Mouse (Mus musculus) stomach, postnatal 0 days (tissue): ENCODE data around the gene Rassf2. TPM values are rescaled to one million over a fixed set of nuclear protein-coding genes. Genes with fewer than 3 reads are reported as not detected.

Experiments
- ATAC-seq: fragments of 200-750 bp; cut with Nextera tagmentation; 2 replicates; pipeline ENCODE4 v1.8.0; 2017; ENCODE audit not compliant: low FRiP score, low TSS enrichment
- DNase-seq: peaks from one replicate; pipeline ENCODE4 v3.0.0-alpha.2; 2016; ENCODE audit warnings: low spot score
- H3K27ac ChIP-seq: fragments of 300-500 bp; sonication (generic); replicated peaks from 2 replicates; pipeline ENCODE4 v1.5.1; 2014; ENCODE audit warnings: mild to moderate bottlenecking, control low read depth
- H3K27me3 ChIP-seq: fragments of 300-500 bp; sonication (generic); 2 replicates; pipeline ENCODE4 v1.6.1; 2014; ENCODE audit warnings: low read length; ENCODE audit not compliant: control insufficient read depth, insufficient read depth
- H3K36me3 ChIP-seq: fragments of 300-500 bp; sonication (generic); 2 replicates; pipeline ENCODE4 v1.6.1; 2014; ENCODE audit warnings: low read length, mixed read lengths; ENCODE audit not compliant: control insufficient read depth, insufficient read depth
- H3K4me1 ChIP-seq: fragments of 300-500 bp; sonication (generic); replicated peaks from 2 replicates; pipeline ENCODE4 v1.6.1; 2014; ENCODE audit warnings: antibody characterized with exemption; ENCODE audit not compliant: control insufficient read depth, insufficient read depth
- H3K4me2 ChIP-seq: fragments of 300-500 bp; sonication (generic); replicated peaks from 2 replicates; pipeline ENCODE4 v1.6.1; 2014; ENCODE audit warnings: low read depth, mild to moderate bottlenecking, control low read depth, moderate library complexity
- H3K4me3 ChIP-seq: fragments of 300-500 bp; sonication (generic); 2 replicates; pipeline ENCODE4 v1.5.1; 2014; ENCODE audit warnings: low read depth, low read length, control low read depth
- H3K9ac ChIP-seq: fragments of 300-500 bp; sonication (generic); 2 replicates; pipeline ENCODE4 v1.6.1; 2014; ENCODE audit warnings: mild to moderate bottlenecking, low read length, control low read depth, mixed read lengths
- H3K9me3 ChIP-seq: fragments of 300-500 bp; sonication (generic); 2 replicates; pipeline ENCODE4 v1.6.1; 2016; ENCODE audit warnings: low read length; ENCODE audit not compliant: control insufficient read depth
- CTCF ChIP-seq: IDR thresholded peaks from 2 replicates; pipeline ENCODE4 v1.5.1; 2016; ENCODE audit warnings: antibody characterized with exemption, low read depth, mild to moderate bottlenecking, moderate library complexity
- EP300 ChIP-seq: optimal IDR thresholded peaks from 2 replicates; pipeline ENCODE3; 2016; ENCODE audit warnings: antibody characterized with exemption
- WGBS: fragments of 180-500 bp; shearing (Covaris S2); extraction: QIAGEN DNeasy Blood & Tissue Kit; methylation state at CpG from one replicate; pipeline ENCODE4 v1.1.7; 2014; 5-methylcytosine and 5-hydroxymethylcytosine counted together
- polyA plus RNA-seq: library from polyadenylated mRNA; unstranded; fragments of >200 nt; fragmentation: Nextera tagmentation; extraction: Ambion mirVana; gene quantifications from 2 replicates; pipeline ENCODE4 v1.2.1, GENCODE M21; 2015

Rassf2 gene
- polyA plus RNA-seq, 1 experiment from 2014 or later: 4.6 TPM

- H3K36me3 ChIP-seq: no peaks in the 10 kb centered on the region
- no peak overlapping the region for H3K4me2 ChIP-seq
- H3K4me3 ChIP-seq: no peak overlapping the region
- ATAC-seq: no peak
- no peaks in the 10 kb centered on the region for H3K9me3 ChIP-seq
- H3K27ac ChIP-seq: no peak overlapping the region
- peak; percentile 53 for DNase-seq
- TF ChIP-seq EP300 (no peak), CTCF (peak; percentile 84)
- 41% methylated on average over 9 of the region's 9 CpGs for WGBS
- no peak overlapping the region for H3K9ac ChIP-seq
- H3K4me1 ChIP-seq: no peaks in the 10 kb centered on the region
- no peaks in the 10 kb centered on the region for H3K27me3 ChIP-seq
Observed at GRCm38 (mm10) chr2:131949767-131950597, 80.1 kb downstream of the Rassf2 start.

- ATAC-seq (no peak), DNase-seq (no peak)
- Histone ChIP-seq H3K9ac (no peak overlapping the region), H3K4me2 (no peak overlapping the region), H3K4me3 (no peak overlapping the region), H3K27ac (no peak overlapping the region), H3K9me3 (no peaks in the 10 kb centered on the region), H3K4me1 (no peaks in the 10 kb centered on the region), H3K27me3 (no peaks in the 10 kb centered on the region), H3K36me3 (no peaks in the 10 kb centered on the region)
- WGBS: 63% methylated on average over 11 of the region's 11 CpGs
- no peak for TF ChIP-seq EP300
- no peak for TF ChIP-seq CTCF
Observed at GRCm38 (mm10) chr2:131948916-131949639, 81.0 kb downstream of the Rassf2 start.

- 62% methylated on average over 3 of the region's 3 CpGs for WGBS
- no peak for DNase-seq
- Histone ChIP-seq H3K9ac (no peak overlapping the region), H3K4me1 (no peaks in the 10 kb centered on the region), H3K4me2 (no peak overlapping the region), H3K27ac (no peak overlapping the region), H3K36me3 (no peaks in the 10 kb centered on the region), H3K27me3 (no peaks in the 10 kb centered on the region), H3K4me3 (no peak overlapping the region), H3K9me3 (no peaks in the 10 kb centered on the region)
- TF ChIP-seq CTCF (no peak), EP300 (no peak)
- no peak for ATAC-seq
Observed at GRCm38 (mm10) chr2:131948156-131948555, 81.9 kb downstream of the Rassf2 start.

GRCm38 (mm10) chr2:131946351-131946750 lies 83.7 kb downstream of the Rassf2 start:
- TF ChIP-seq EP300 (no peak), CTCF (no peak)

GRCm38 (mm10) chr2:131945765-131946164 lies 84.3 kb downstream of the Rassf2 start:
- H3K36me3 ChIP-seq: no peaks in the 10 kb centered on the region
- 76% methylated on average over 6 of the region's 6 CpGs for WGBS
- no peaks in the 10 kb centered on the region for H3K4me1 ChIP-seq
- no peak overlapping the region for H3K4me2 ChIP-seq
- no peak for DNase-seq
- no peak for ATAC-seq
- no peak overlapping the region for H3K4me3 ChIP-seq
- 0 out of 2 replicates have a peak overlapping the region, but pooled peaks have one; percentile 8 for H3K27ac ChIP-seq
- TF ChIP-seq EP300: no peak
- TF ChIP-seq CTCF: no peak
- H3K9me3 ChIP-seq: no peaks in the 10 kb centered on the region
- H3K9ac ChIP-seq: no peak overlapping the region
- H3K27me3 ChIP-seq: no peaks in the 10 kb centered on the region

More at GRCm38 (mm10) chr2:131946351-131946750, 83.7 kb downstream of the Rassf2 start:
- H3K9ac ChIP-seq: no peak overlapping the region
- H3K4me3 ChIP-seq: no peak overlapping the region
- H3K4me1 ChIP-seq: no peaks in the 10 kb centered on the region
- no peak for ATAC-seq
- H3K4me2 ChIP-seq: no peak overlapping the region
- no peaks in the 10 kb centered on the region for H3K36me3 ChIP-seq
- no peak overlapping the region for H3K27ac ChIP-seq
- no peak for DNase-seq
- WGBS: 82% methylated on average over 16 of the region's 16 CpGs
- H3K27me3 ChIP-seq: no peaks in the 10 kb centered on the region
- no peaks in the 10 kb centered on the region for H3K9me3 ChIP-seq

- TF ChIP-seq CTCF (no peak), EP300 (no peak)
- Histone ChIP-seq H3K9ac (no peak overlapping the region), H3K36me3 (no peaks in the 10 kb centered on the region), H3K4me3 (no peak overlapping the region), H3K27ac (no peak overlapping the region), H3K4me1 (no peaks in the 10 kb centered on the region), H3K9me3 (no peaks in the 10 kb centered on the region), H3K4me2 (no peak overlapping the region), H3K27me3 (no peaks in the 10 kb centered on the region)
- 52% methylated on average over 8 of the region's 8 CpGs for WGBS
- ATAC-seq (peak; percentile 78), DNase-seq (no peak)
Observed at GRCm38 (mm10) chr2:131945225-131945624, 84.8 kb downstream of the Rassf2 start.
